Mouse (Mus musculus): ENCODE measurements around the gene Slc2a3. TPM values are rescaled to one million over a fixed set of nuclear protein-coding genes. Genes with fewer than 3 reads are reported as not detected.

Slc2a3 gene
- polyA plus RNA-seq, 1 experiment, result 40.7 TPM

DNA sequence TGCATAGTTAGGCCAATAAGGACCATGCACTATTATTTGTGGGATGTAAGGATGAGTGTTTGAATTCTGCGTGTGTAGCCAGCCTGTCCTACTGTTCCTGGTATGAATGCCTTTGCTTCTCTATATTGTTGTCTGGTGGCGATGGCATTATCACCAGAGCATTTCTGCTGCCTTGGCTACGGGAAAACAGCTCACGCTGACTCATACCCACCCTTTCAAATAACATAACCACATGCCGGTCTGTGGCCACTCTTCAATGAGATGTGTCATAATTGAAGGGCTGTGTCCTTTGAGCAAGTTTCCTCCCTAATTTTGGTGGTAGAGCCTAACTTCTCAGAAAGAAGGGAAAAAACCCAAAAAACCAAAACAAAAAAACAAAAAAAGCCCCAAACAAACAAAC lies 42.7 kb downstream of the Slc2a3 start:
- TF ChIP-seq GATA1 (IDR thresholded peaks at IDR 0.05; ENCODE audit: low read length), result no peak

DNA sequence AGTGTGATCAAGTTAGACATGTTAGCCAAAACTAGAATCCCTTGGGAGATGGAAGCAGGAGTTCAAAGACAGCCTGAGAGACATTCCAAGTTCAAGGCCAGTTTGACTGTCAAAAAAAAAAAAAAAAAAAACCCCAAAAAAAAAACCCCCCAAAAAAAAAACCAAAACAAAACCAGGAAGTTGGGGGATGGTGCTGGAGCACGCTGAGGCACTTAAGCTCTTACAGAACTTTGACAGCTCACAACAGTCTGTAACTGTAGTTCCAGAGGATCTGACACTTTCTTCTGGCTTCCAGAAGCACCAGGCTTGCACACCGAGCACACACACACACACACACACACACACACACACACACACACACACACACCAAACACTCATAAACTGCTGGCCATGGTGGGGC lies 45.5 kb downstream of the Slc2a3 start:
- TF ChIP-seq GATA1 (IDR thresholded peaks at IDR 0.05; ENCODE audit: low read length), result no peak

DNA sequence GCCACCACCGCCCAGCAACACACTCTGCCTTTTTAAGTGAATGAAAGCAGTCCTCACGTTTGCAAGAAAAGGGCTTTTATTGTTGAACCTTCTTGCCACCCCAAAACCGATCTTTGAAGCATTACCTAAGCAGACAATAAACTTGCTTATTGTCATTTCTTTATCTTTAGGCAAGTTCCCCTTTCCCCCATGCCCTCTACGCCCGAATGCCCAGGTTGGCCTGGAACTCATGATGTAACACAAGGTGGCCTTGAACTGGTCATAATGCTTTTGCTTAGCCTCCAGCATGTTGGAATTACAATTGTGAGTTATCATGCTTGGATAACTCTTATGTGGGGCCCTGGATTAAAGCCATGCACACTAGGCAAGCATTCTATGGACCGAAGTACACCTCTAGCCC lies 50.9 kb downstream of the Slc2a3 start:
- TF ChIP-seq GATA1 (IDR thresholded peaks at IDR 0.05; ENCODE audit: low read length), result no peak

DNA sequence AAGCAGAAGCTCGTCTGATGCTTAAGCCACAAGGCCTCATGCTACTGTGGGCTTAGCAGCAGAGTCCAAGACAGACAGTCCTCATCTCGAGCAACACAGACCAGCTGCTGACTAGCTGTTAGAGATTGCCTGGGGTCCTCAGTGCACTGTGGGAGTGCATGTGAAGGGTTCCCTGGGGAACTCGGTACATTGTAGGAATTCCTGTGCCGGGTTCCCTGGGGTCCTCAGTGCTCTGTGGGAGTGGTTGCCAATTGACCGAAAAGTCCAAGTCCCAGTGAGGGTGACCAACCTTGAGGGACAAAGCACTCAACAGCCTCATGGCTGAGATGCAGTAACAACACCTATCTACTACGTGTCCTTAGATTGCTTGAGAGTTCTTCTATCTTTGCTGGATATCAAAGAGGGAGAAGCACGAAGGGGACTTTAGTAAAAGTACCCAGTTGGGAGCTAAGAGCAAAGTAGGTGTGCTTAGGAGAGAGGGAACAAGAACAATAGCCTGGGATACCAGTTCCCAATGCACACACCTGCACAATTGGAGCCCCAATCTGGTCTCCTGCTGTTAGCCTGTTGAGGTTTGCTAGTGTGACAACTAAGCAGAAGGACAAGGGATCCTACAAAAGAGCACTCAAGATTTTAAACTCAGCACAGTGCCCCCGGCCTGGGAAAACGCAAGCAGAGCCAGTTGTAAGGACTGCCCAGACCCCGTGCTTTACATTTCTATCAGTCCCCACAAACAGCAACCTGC lies 56.8 kb downstream of the Slc2a3 start:
- no peak for TF ChIP-seq GATA1 (IDR thresholded peaks at IDR 0.05; ENCODE audit: low read length)

DNA sequence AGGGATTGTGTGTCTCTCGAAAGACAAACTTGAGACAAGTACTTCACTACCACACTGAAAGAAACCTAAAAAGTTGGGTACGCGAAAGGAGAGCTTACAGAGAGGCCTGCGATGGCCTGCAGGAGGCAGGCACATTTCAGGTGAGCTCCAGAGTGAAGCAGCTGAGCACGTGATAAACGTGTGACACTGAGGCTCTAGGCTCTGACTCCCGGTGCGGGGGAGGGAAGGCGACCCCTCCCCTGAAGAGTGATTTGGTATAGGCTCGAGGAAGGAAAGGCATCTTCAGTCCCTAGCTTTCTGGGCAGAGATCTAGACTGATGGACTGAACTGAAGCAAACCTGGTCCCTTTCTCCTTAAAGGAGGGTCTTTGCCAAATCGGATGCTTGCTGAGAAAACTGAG lies 58.1 kb downstream of the Slc2a3 start:
- TF ChIP-seq GATA1 (IDR thresholded peaks at IDR 0.05; ENCODE audit: low read length), result no peak

DNA sequence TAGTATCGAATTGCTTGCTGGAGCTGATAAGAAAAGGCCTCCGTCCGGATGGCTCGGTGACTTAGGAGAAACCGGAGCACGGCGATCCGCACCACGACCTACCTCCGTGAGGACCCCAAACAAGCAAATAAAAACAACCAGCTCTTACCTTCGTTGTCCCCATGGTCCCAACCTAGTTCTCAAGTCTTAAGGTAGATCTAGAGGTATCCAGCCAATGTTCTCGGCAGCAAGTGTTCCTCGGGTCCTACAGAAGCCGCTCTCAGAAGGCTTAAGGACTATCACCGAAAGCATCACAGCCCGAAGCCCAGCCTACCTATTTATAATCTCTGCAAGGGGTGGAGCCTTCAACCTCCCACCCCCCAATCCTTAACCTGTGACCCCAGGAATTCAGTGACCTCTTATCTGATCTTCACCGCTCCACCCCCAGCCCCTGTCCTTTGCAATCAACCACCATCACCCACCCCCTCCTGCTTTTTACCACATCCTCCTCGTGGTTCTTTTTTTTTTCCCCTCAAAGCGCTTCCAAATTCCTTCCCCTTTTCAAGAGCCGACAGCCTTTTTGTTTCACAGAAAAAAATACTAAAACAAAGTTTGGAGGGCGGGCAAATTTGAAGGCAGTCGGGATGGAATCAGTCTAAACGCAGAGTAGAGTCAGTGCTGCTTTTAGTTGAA lies 59.1 kb downstream of the Slc2a3 start:
- TF ChIP-seq GATA1 (IDR thresholded peaks at IDR 0.05; ENCODE audit: low read length), result peak; percentile 21

DNA sequence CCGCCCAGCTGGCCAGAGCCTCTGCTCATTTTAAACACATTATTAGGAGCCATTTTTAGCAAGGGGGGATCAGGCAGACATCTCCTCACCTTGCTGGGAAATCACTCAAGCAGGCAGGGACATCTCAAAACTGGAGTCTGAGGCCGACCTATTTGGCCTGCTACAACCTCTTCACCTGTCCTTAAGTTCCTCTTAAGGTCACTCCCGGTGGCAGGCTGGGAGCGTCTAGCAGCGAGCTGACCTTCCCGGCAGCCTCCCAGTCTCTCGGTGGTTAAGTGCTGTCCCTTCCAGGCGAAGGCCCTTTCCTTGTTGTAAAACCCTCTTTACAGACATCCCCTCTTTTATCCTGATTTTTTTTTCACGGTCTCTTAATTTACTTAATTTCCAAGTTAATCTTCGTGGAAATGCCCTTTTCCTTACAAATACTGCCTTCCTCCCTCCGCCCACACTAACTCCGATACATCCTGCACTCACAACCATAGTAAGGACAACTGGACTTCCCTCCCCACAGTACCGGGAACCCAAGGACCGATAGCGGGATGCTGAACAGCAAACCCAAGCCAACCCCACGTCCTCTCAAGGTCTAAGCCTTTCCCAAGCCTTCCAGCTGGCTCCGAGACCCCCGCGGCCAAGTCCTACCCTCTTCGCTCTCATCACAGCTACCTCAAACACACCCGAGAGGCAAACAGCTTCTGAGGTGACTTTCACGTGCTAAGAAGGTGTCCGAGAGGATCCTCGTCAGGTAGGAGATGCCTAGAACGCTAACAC lies 59.8 kb downstream of the Slc2a3 start:
- no peak for TF ChIP-seq GATA1 (IDR thresholded peaks at IDR 0.05; ENCODE audit: low read length)

DNA sequence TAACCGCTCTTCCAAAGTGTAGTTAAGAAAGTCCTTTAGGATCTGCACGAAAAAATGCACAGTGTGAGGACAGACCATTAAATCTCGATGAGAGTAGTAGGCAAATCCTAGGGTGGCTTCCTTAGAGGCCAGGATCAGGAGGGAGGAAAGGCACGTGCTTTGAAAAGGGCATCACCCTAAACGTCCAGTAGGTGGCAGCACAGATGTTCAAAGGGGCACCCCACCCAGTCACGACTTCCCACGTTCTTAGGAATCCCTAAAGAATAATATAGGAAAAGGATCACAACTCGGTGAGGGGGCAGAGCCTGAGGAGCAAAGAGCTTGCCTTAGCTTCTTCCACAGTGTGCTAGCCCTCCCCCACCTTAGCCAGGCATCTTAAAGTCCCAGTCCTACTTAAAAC lies 61.5 kb downstream of the Slc2a3 start:
- TF ChIP-seq GATA1 (IDR thresholded peaks at IDR 0.05; ENCODE audit: low read length), result no peak

DNA sequence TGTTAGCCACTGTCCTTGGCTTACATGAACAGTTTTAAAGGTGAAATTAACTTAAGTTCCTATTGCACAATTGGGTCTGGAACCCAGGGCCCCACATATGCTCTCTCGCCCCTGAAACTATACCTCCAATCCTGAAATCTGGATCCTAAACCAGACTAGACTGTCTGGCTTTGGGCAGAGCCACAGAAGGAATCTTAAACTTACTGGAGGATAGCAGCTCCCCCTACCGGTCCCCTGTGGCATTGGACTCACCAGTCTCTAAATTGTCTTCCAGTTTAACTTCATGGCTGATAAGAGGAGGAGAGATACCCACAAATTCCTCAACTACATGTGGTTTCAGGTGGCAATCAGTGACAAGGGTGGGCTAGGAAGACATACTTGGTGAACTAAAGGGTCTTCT lies 81.5 kb downstream of the Slc2a3 start:
- TF ChIP-seq GATA1 (IDR thresholded peaks at IDR 0.05; ENCODE audit: low read length), result no peak

DNA sequence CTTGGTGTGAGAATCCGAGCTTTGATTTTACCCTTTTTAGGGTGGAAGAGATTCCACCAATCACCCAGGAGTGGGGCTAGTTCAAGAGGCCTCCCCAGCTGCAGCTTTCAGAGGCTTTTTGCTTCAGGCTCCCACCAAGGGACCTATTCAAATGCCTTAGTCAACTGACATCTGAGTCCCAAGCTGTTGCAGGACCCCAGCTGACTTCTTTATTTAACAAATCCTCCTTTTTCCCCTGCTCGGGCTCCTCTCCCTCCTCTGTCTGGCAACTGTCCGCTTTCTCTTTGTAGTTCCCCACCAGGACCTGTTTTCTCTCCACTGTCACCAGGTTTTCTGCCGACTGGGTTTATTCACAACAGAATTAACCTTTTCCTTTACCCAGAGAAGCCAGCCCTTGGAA lies 85.6 kb downstream of the Slc2a3 start:
- no peak for TF ChIP-seq GATA1 (IDR thresholded peaks at IDR 0.05; ENCODE audit: low read length)

DNA sequence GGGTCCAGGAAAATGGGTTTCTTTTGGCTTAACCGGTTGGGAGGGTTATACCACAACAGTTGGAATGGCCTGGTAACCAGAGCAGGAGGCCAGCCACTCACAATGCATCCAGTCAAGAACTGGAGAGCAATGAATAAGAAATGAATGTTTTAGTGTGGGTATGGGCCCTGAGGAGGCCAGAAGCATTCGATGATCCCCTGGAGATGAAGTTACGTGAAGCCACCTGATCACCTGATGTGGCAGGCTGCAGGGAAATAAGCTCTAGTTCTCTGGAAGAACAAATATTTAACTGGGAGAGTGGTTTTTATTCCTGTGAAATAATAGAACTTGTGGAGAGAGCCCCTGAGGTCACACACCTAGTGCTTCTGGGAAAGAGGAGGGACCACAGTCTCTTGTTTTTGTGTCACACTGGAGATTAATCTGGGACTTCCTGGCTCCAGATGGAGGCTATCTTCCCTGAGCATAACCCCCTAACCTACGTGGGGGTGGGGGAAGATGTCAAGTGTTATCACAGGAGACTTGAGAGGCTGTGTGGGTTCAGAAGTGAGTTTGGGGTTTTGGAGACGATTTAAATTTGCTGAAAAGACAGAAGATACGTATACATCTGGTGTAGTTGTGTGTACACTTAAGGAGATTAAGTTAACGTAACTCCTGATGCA lies 86.6 kb downstream of the Slc2a3 start:
- TF ChIP-seq GATA1 (IDR thresholded peaks at IDR 0.05; ENCODE audit: low read length), result no peak

DNA sequence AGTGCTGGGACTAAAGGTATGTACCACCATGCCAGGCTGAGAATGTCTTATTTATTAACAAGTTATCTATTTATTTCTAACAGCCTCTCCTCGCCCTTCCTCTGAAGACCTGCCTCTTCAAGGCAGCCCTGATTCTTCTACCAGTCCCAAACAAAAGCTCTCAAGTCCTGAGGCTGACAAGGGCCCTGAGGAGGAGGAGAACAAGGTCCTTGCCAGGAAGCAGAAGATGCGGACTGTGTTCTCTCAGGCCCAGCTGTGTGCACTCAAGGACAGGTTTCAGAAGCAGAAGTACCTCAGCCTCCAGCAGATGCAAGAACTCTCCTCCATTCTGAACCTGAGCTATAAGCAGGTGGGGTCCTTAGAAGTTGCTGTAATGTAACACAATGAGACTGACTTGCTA lies 90.0 kb downstream of the Slc2a3 start:
- TF ChIP-seq GATA1 (IDR thresholded peaks at IDR 0.05; ENCODE audit: low read length), result no peak

DNA sequence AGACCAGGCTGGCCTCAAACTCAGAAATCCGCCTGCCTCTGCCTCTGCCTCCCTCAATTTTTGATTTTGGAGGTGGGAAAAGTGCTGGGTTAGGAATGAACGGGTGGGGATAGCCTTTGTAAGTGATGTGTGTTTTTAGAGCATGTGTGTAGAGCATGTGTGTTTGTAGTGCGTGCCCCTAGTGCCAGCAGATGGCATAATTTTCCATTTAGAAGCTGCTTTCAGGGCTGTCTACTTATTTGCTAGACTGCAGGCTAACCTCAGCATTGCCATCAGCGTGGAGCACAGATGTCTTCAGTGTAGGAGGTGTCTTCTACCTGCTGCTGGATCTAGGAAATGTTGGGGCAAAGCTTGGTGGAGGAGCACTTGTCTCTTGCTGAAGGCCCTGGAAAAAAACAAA lies 92.6 kb downstream of the Slc2a3 start:
- no peak for TF ChIP-seq GATA1 (IDR thresholded peaks at IDR 0.05; ENCODE audit: low read length)

DNA sequence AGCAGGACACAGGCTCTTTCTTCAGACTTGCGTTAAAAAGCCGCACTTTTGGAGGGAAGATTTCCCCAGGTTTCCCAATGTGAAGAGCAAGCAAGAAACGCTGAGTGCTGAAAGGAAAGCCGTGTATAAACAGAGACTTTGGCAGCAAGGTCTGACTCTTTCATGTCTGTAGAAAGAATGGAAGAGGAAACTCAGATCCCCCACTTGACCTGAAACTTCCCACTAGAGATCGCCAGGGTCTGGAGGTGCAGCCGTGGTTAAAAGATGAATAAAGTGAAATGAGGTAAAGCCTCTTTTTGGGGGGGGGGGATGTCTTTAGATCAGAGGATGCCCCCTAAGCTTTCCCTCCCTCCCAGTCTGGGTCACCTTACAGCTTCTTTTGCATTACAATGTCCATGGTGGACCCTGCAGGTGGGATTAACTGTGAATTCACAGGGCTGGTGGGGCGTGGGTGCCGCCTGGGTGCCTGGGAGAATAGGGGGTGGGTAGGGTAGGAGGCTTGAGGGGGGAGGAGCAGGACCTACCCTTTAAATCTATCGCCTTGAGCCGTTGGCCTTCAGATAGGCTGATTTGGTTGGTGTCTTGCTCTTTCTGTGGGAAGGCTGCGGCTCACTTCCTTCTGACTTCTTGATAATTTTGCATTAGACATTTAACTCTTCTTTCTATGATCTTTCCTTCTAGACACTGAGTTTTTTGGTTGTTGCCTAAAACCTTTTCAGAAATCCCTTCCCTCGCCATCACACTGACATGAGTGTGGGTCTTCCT lies 94.2 kb downstream of the Slc2a3 start, which contains the start of gene Nanog:
Gene Nanog, plus strand, starts transcription at position 454 of the 765 bp plus-strand sequence.
- TF ChIP-seq GATA1 (IDR thresholded peaks at IDR 0.05; ENCODE audit: low read length), result no peak

DNA sequence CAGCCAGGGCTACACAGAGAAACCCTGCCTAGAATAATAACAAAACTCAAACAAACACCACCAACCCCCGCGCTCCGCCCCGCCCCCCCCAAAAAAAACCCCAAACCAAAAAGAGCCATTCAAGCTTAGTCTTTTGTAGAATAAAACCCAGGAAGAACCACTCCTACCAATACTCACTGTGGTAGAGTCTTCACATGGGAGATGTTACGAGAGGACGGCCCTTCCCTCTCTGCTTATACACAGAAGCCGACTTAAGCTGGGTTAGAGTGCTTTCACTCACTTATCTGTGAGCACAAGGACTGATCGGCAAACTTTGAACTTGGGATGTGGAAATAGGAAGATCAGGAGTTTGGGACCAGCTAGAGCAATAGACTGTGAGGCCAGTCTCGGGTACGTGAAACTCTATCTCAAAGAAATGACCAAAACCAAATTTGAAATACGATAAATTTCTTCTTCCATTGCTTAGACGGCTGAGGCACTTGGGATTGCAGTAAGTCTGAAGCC lies 95.1 kb downstream of the Slc2a3 start:
- TF ChIP-seq GATA1 (IDR thresholded peaks at IDR 0.05; ENCODE audit: low read length), result no peak
